Mouse (Mus musculus): ENCODE results near the gene Pdzph1.

The Pdzph1 gene

DNA sequence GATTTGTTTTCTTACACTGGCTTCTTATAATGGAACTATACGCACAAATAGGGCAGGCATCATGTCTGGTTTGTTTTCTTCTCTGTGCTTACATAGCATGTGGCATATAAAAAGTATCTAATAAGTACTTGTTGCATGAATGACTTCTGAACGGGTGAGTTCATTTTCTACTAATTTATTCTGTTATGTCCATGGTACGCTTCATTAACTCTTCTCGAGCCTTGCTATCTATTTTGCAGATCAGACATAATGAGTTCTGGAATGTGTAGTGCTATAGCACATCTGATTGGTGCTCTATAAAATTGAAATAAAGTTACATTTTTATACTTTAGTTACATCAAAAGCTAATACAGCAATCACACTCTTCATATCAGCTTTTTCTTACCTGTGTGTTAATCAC is 71.2 kb downstream of the Pdzph1 start:
- no peak for DNase-seq

DNA sequence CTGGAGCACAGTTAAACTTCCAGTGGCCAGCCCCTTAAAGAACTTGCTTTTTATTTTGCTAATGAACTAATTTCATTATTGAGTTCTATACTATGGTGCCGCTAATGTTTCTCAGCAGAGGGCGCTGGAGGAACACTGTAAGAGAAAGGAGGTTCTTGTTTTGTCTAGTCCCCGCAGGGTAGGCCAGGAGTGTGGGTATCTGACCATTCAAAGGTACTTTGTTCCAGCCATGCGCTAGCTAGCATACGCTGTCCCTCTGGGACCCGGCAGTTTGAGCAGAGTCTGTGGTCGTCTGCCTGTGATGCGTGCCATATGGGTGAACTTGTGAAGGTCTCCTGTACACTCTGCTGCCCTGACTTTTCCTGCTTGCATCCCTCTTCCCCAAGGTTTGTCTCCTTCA is 72.1 kb downstream of the Pdzph1 start:
- DNase-seq, result no peak

DNA sequence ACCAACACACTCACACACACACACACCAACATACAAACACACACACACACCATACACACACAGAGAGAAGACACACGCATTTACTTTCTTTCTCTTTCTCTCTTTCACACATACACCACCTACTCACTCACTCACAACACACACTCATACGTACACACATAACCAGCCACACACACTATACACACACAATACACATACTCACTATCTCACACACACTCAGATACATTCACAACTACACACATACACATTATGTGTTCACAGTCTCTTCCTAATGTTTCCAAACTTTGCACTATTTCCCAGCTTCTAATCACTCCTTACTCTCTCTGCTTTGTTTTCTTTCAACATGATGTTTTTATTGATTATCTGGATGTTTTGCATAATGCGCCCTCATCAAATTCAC is 72.6 kb downstream of the Pdzph1 start:
- no peak for DNase-seq

DNA sequence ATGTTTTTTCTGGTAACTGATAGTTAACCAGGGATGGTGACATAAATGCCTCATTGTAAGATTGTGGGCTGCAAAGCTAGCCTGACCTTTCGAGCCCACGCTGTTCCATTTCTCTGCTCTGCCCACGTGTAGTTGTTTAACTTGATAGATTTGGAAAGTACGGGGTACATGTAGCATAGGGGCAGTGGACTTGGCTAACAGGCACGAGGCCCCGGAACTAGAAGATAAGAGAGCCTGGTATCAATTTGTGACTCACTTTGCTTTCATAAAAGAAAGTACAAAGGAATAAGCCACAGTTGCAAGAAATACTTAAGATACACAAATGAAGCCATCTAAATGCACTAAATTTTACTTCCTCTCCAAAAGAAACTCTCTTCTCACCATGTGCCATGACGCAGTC is 79.6 kb downstream of the Pdzph1 start:
- no peak for DNase-seq

DNA sequence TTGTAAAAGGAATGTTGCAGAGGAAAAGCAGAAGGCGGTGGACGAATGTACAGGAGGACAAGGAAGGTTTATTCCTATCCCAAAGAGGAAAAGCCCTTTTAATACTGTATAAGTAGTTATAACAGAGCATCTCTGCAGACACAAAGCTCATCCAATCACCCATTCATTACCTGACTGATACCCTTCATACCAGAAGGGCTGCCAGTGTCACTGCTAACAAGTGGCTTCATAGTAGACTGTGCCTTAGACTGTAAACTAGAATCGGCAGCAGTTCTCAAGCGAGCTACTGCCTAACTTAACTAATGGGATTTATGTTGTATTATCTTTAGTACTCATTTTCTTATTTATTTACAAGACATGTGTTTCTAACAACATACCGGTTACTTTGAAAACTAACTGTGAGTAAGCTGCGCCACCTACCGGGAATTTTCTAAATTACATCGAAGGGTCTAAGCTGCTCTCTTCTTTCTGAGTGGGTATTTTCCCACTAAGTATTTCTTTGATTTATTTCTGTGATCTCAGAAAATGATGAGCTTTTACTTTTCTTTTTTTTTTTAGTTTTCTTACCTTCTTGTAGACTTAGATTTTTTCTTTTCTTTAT is 82.0 kb downstream of the Pdzph1 start:
- DNase-seq, result no peak

DNA sequence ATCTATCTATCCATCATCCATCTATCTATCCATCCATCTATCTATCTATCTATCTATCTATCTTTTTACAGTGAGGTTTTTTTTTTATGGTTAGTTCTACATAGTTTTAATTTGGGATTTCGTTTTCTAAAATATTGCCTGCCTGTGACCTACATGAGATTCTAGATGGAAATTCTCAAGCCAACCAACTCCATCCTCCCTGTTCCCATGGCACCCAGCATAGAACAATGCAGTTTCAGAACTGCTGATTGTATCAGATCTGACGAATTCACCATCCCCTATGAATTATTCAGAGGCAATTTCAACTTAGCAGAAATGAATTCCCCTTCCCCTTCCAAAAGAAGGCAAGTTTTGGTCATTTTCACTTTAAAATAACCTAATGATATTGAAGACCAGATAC is 85.2 kb downstream of the Pdzph1 start:
- no peak for DNase-seq

DNA sequence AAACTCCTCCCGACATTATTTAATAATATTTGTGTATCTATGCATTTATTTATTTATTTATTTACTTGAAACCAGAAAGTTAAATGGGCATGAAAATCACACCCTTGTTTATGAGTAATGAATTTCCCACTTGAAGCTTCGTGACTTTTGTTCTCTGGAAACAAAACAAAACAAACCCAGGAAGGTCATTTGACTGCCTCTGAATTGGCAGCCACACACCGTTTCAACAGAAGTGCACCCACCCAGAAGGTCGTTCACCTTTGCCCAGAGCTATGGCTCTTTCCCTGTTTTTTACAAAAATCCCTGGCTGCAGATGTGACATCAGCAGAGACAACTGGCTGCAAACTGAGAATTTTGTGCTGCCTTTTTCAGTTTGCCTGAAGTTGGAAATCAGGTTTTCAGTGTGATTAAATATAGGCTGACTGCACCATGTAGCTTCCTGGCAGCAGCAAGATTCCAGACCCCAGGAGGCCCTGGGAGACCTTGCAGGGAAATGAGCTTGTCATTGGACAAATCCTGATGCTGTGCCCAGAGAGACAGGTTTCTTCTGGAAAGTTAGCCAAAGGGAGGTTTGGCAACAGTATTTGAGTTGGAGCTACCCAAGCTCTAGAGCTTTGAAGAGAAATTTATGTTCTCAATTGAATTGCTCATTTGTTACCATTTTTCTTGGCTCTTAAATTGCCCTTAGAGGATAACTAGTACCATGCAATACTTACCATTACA is 99.5 kb downstream of the Pdzph1 start:
- DNase-seq, result no peak

DNA sequence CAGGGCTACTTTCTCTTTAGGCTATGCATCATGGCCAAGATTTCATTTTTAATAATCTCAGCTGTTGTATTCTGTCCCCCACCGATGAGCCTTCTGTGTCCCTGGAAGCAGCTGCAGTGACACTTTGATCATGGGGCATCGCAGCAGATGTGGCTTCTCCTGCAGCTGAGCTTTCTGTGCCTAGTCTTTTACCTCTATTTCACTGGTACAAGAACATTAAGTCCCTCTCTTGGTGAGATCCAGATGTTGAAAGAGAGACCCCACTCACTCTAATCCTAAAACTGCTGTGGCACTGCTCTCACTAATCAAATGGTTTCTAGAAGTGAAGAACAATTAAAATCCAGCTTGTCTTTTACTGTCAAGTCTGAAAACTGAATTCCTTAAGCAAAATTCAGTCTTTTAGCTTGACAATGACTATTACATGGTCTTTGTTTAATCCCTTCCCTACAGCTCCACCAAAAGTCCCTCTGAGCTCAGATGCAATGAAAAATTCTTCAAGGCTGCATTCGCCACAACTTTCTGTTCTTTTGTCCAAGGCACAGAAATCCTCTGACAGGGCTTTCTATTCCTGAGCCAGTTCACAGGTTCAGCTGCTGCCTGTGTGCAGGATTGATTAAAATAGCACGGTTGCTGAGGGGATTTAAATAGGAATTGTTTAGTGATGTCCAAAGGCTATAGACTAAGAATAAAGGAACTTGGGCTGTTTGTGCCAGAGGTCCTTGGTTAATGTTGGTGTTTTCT is 101.1 kb downstream of the Pdzph1 start:
- DNase-seq, result no peak

DNA sequence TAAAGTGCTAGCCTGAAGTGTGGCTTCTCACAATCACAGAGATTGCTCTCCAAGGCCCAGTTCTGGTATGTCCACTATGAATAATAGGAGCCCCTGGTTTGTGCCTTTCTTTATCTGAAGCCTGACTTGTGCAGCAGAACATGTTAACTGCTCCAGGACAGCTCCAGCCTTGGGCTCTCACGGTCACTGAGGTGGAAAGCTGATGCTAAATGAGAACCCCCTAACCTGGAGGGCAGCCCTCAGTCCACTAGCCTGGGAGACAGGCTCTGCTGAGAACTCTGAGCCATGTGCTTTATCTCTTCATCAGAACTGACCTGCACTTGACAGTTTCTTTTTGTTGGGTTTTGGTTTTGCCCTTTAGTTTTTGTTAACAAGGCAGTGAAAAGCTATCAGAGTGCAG is 106.8 kb downstream of the Pdzph1 start:
- DNase-seq, result no peak

DNA sequence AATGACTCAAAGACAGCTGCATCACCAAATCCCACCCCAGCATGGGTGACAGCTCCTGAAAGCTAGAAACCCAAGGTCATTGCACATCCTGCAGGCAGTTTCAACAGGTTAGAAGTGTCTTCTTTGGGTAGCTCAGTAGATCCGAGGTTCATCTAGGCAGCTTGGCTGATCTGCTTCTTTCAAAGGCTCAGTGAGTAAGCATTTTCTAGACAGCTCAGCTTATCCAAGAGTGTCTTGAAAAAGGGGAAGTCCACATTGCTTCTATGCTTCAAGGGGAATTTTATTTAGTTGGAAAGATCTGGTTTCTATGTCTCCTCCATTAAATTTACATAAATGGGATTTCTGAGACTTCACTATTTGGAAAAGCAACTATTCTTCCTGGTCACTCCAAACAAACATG is 117.8 kb downstream of the Pdzph1 start:
- DNase-seq, result no peak

DNA sequence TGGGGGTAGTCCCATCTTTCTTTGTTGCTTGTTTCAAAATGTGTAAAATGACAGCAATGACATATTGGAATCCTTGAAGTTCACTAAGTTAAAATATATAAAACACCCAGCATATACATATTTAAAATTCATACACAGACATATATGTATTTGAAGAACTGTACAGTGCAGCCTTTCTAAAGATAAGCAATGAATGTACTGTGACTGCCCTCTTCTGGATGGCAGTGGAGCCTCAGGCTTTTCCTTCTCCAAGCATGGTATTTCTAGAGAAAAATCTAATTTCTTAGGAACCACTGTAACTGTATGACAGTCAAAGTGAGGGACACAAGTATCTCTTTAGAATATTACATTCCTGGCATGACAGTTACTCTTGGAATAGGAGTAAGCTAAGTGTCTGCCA is 120.4 kb downstream of the Pdzph1 start:
- no peak for DNase-seq
